Mouse (Mus musculus) kidney, embryonic 15.5 days (tissue): ENCODE data around the gene Cacng8. TPM values are rescaled to one million over a fixed set of nuclear protein-coding genes. Genes with fewer than 3 reads are reported as not detected.

Experiments used
- ATAC-seq: fragments of 200-750 bp; cut with Nextera tagmentation; replicated peaks from 2 replicates; pipeline ENCODE4 v1.8.0; 2017; ENCODE audit warnings: moderate TSS enrichment; ENCODE audit not compliant: low FRiP score
- H3K27ac ChIP-seq: fragments of 300-500 bp; sonication (generic); 2 replicates; pipeline ENCODE4 v1.5.1; 2015; ENCODE audit warnings: mild to moderate bottlenecking, inconsistent platforms
- H3K27me3 ChIP-seq: fragments of 300-500 bp; sonication (generic); 2 replicates; pipeline ENCODE4 v1.6.1; 2015; ENCODE audit warnings: inconsistent platforms
- H3K36me3 ChIP-seq: fragments of 300-500 bp; sonication (generic); 2 replicates; pipeline ENCODE4 v1.6.1; 2015; ENCODE audit warnings: inconsistent platforms
- H3K4me1 ChIP-seq: fragments of 300-500 bp; sonication (generic); 2 replicates; pipeline ENCODE4 v1.6.1; 2015; ENCODE audit warnings: inconsistent platforms
- H3K4me2 ChIP-seq: fragments of 300-500 bp; sonication (generic); 2 replicates; pipeline ENCODE4 v1.6.1; 2015; ENCODE audit warnings: moderate library complexity, mild to moderate bottlenecking, inconsistent platforms
- H3K4me3 ChIP-seq: fragments of 300-500 bp; sonication (generic); replicated peaks from 2 replicates; pipeline ENCODE4 v1.5.1; 2015; ENCODE audit warnings: mild to moderate bottlenecking, inconsistent platforms
- H3K9ac ChIP-seq: fragments of 300-500 bp; sonication (generic); 2 replicates; pipeline ENCODE4 v1.6.1; 2015; ENCODE audit warnings: mild to moderate bottlenecking, inconsistent platforms
- H3K9me3 ChIP-seq: fragments of 300-500 bp; sonication (generic); replicated peaks from 2 replicates; pipeline ENCODE4 v1.6.1; 2016; ENCODE audit warnings: inconsistent platforms
- WGBS: fragments of 180-500 bp; shearing (Covaris S2); methylation state at CpG from one replicate; pipeline ENCODE4 v1.1.7; 2015; ENCODE audit warnings: mixed read lengths; 5-methylcytosine and 5-hydroxymethylcytosine counted together
- polyA plus RNA-seq: library from polyadenylated mRNA; unstranded; fragments of >200 nt; fragmentation: Nextera tagmentation; extraction: Ambion mirVana; gene quantifications from 2 replicates; pipeline ENCODE4 v1.2.1, GENCODE M21; 2015

The Cacng8 gene
- 1.9 and 2.3 TPM in 2 replicates for polyA plus RNA-seq

- H3K4me1 ChIP-seq, result peaks cover 17% of the 10 kb centered on the region
- H3K36me3 ChIP-seq, result no peaks in the 10 kb centered on the region
- H3K9ac ChIP-seq, result no peak within 1 kb of the TSS
- 0% methylated on average over 7 of the region's 7 CpGs for WGBS
- no peaks in the 10 kb centered on the region for H3K9me3 ChIP-seq
- H3K4me3 ChIP-seq, result peak within 1 kb of the TSS; percentile 32
- peak within 1 kb of the TSS; percentile 56 for H3K4me2 ChIP-seq
- H3K27ac ChIP-seq, result peak within 1 kb of the TSS; percentile 37; the same call in 1 of the 2 replicates
- H3K27me3 ChIP-seq, result no peaks in the 10 kb centered on the region
- ATAC-seq, result no peak; the same call in 1 of the 2 replicates
Observed at GRCm38 (mm10) chr7:3390413-3391080, at the start of gene Cacng8. Gene Cacng8, plus strand, starts transcription at chr7:3390683.

GRCm38 (mm10) chr7:3343861-3344260 lies 46.6 kb upstream of the Cacng8 start:
- Histone ChIP-seq H3K4me1 (no peaks in the 10 kb centered on the region), H3K4me3 (no peak overlapping the region), H3K4me2 (no peak overlapping the region), H3K27me3 (no peaks in the 10 kb centered on the region), H3K27ac (no peak overlapping the region), H3K9ac (no peak overlapping the region), H3K9me3 (no peaks in the 10 kb centered on the region), H3K36me3 (peaks cover 35% of the 10 kb centered on the region)
- no peak for ATAC-seq
- 90% methylated on average over 3 of the region's 3 CpGs for WGBS

GRCm38 (mm10) chr7:3345301-3345700 lies 45.2 kb upstream of the Cacng8 start:
- Histone ChIP-seq H3K36me3 (peaks cover 34% of the 10 kb centered on the region), H3K27me3 (no peaks in the 10 kb centered on the region), H3K4me2 (no peak overlapping the region), H3K9ac (no peak overlapping the region), H3K4me1 (no peaks in the 10 kb centered on the region), H3K9me3 (no peaks in the 10 kb centered on the region), H3K27ac (no peak overlapping the region), H3K4me3 (no peak overlapping the region)
- 97% methylated on average over 3 of the region's 3 CpGs for WGBS
- no peak for ATAC-seq

- Histone ChIP-seq H3K4me1 (no peaks in the 10 kb centered on the region), H3K9me3 (no peaks in the 10 kb centered on the region), H3K4me3 (no peak overlapping the region), H3K27me3 (no peaks in the 10 kb centered on the region), H3K27ac (no peak overlapping the region), H3K36me3 (peaks cover 18% of the 10 kb centered on the region), H3K4me2 (no peak overlapping the region), H3K9ac (no peak overlapping the region)
- ATAC-seq, result no peak
- WGBS, result 59% methylated on average over 20 of the region's 20 CpGs
Observed at GRCm38 (mm10) chr7:3347366-3348287, 42.9 kb upstream of the Cacng8 start.

GRCm38 (mm10) chr7:3348326-3348725 lies 42.2 kb upstream of the Cacng8 start:
- Histone ChIP-seq H3K4me2 (no peak overlapping the region), H3K36me3 (peaks cover 11% of the 10 kb centered on the region), H3K4me3 (no peak overlapping the region), H3K4me1 (no peaks in the 10 kb centered on the region), H3K27me3 (no peaks in the 10 kb centered on the region), H3K9ac (no peak overlapping the region), H3K9me3 (no peaks in the 10 kb centered on the region), H3K27ac (no peak overlapping the region)
- no peak for ATAC-seq
- WGBS, result 81% methylated on average over 5 of the region's 5 CpGs

GRCm38 (mm10) chr7:3349775-3350174 lies 40.7 kb upstream of the Cacng8 start:
- no peaks in the 10 kb centered on the region for H3K27me3 ChIP-seq
- ATAC-seq, result no peak
- H3K36me3 ChIP-seq, result peaks cover 11% of the 10 kb centered on the region
- no peaks in the 10 kb centered on the region for H3K4me1 ChIP-seq
- H3K9ac ChIP-seq, result no peak overlapping the region
- H3K4me3 ChIP-seq, result no peak overlapping the region
- no peak overlapping the region for H3K4me2 ChIP-seq
- H3K27ac ChIP-seq, result no peak overlapping the region
- no peaks in the 10 kb centered on the region for H3K9me3 ChIP-seq
- 92% methylated on average over 9 of the region's 9 CpGs for WGBS

GRCm38 (mm10) chr7:3351536-3351935 lies 38.9 kb upstream of the Cacng8 start:
- ATAC-seq, result no peak
- Histone ChIP-seq H3K27ac (no peak overlapping the region), H3K9me3 (no peaks in the 10 kb centered on the region), H3K4me2 (no peak overlapping the region), H3K4me1 (no peaks in the 10 kb centered on the region), H3K4me3 (no peak overlapping the region), H3K36me3 (peaks cover 3% of the 10 kb centered on the region; the same call in 1 of the 2 replicates), H3K9ac (no peak overlapping the region), H3K27me3 (no peaks in the 10 kb centered on the region)
- 88% methylated on average over 1 of the region's 1 CpGs for WGBS

GRCm38 (mm10) chr7:3354850-3355249 lies 35.6 kb upstream of the Cacng8 start:
- 90% methylated on average over 6 of the region's 6 CpGs for WGBS
- Histone ChIP-seq H3K4me2 (no peak overlapping the region), H3K4me1 (no peaks in the 10 kb centered on the region), H3K4me3 (no peak overlapping the region), H3K9me3 (no peaks in the 10 kb centered on the region), H3K36me3 (peaks cover 6% of the 10 kb centered on the region), H3K27ac (no peak overlapping the region), H3K9ac (no peak overlapping the region), H3K27me3 (no peaks in the 10 kb centered on the region)
- no peak for ATAC-seq

GRCm38 (mm10) chr7:3360678-3361077 lies 29.8 kb upstream of the Cacng8 start:
- H3K27ac ChIP-seq, result no peak overlapping the region

GRCm38 (mm10) chr7:3365547-3366279 lies 24.8 kb upstream of the Cacng8 start:
- H3K27ac ChIP-seq, result no peak overlapping the region
- H3K27me3 ChIP-seq, result peaks cover 16% of the 10 kb centered on the region
- H3K36me3 ChIP-seq, result no peaks in the 10 kb centered on the region
- no peaks in the 10 kb centered on the region for H3K9me3 ChIP-seq
- no peak overlapping the region for H3K4me3 ChIP-seq
- H3K9ac ChIP-seq, result no peak overlapping the region
- 43% methylated on average over 11 of the region's 11 CpGs for WGBS
- no peak overlapping the region for H3K4me2 ChIP-seq
- ATAC-seq, result no peak
- H3K4me1 ChIP-seq, result peaks cover 18% of the 10 kb centered on the region

More at GRCm38 (mm10) chr7:3360678-3361077, 29.8 kb upstream of the Cacng8 start:
- no peak overlapping the region for H3K4me3 ChIP-seq
- ATAC-seq, result no peak
- H3K9ac ChIP-seq, result no peak overlapping the region
- WGBS, result 93% methylated on average over 1 of the region's 1 CpGs
- no peaks in the 10 kb centered on the region for H3K27me3 ChIP-seq
- H3K36me3 ChIP-seq, result peaks cover 6% of the 10 kb centered on the region; the same call in 1 of the 2 replicates
- H3K4me2 ChIP-seq, result no peak overlapping the region
- no peaks in the 10 kb centered on the region for H3K9me3 ChIP-seq
- no peaks in the 10 kb centered on the region for H3K4me1 ChIP-seq

GRCm38 (mm10) chr7:3366705-3367516 lies 23.6 kb upstream of the Cacng8 start:
- Histone ChIP-seq H3K27ac (no peak overlapping the region), H3K4me2 (peak overlapping the region; percentile 55), H3K4me1 (peaks cover 20% of the 10 kb centered on the region), H3K9ac (no peak overlapping the region), H3K27me3 (peaks cover 16% of the 10 kb centered on the region), H3K9me3 (no peaks in the 10 kb centered on the region), H3K4me3 (peak overlapping the region; percentile 19), H3K36me3 (no peaks in the 10 kb centered on the region)
- 11% methylated on average over 42 of the region's 42 CpGs for WGBS
- peak; percentile 47; the same call in 1 of the 2 replicates for ATAC-seq
